Mouse (Mus musculus): ENCODE measurements around the gene Lsm2.

- TF ChIP-seq POLR2A (IDR thresholded peaks at IDR 0.05; ENCODE audit: borderline replicate concordance, extremely low read depth, low read depth, low read length) (no peak), CTCF (IDR thresholded peaks at IDR 0.05; ENCODE audit: insufficient read depth, low read length) (no peak)
These were observed 40.9 kb downstream of the Lsm2 start for GRCm38 (mm10) chr17:35022541-35023060.

Measured in lung, adult 2 months (tissue).